Mouse (Mus musculus): ENCODE measurements around the gene Nt5c1a. TPM values are rescaled to one million over a fixed set of nuclear protein-coding genes. Genes with fewer than 3 reads are reported as not detected.

Gene Nt5c1a
- polyA plus RNA-seq, 1 experiment = 0.94 TPM

GRCm38 (mm10) chr4:123235835-123236430 is 34.6 kb downstream of the Nt5c1a start:
- no peak for TF ChIP-seq POLR2A (IDR thresholded peaks at IDR 0.05; ENCODE audit: low read depth, low read length)
- H3K4me1 ChIP-seq (ENCODE audit: control insufficient read depth, insufficient read depth, low read length) = peaks cover 5% of the 10 kb centered on the region; the same call in 1 of the 2 replicates

GRCm38 (mm10) chr4:123236431-123237031 is 35.2 kb downstream of the Nt5c1a start:
- Histone ChIP-seq H3K27me3 (replicated peaks; ENCODE audit: control insufficient read depth, insufficient read depth, low read length) (no peaks in the 10 kb centered on the region), H3K27ac (ENCODE audit: insufficient read depth, low read depth, low read length) (no peak overlapping the region), H3K36me3 (ENCODE audit: control insufficient read depth, insufficient read depth, low read length) (no peaks in the 10 kb centered on the region), H3K4me3 (ENCODE audit: insufficient read depth, low read depth, low read length) (no peak overlapping the region), H3K4me1 (ENCODE audit: control insufficient read depth, insufficient read depth, low read length) (peaks cover 5% of the 10 kb centered on the region; the same call in 1 of the 2 replicates)
- no peak for DNase-seq
- TF ChIP-seq POLR2A (IDR thresholded peaks at IDR 0.05; ENCODE audit: low read depth, low read length) (no peak), CTCF (conservative IDR thresholded peaks at IDR 0.05; ENCODE audit: insufficient read depth, insufficient read length, low read depth, low read length) (no peak)
- 78% methylated on average over 13 of the region's 13 CpGs for WGBS

More at GRCm38 (mm10) chr4:123235835-123236430, 34.6 kb downstream of the Nt5c1a start:
- Histone ChIP-seq H3K27me3 (replicated peaks; ENCODE audit: control insufficient read depth, insufficient read depth, low read length) (no peaks in the 10 kb centered on the region), H3K36me3 (ENCODE audit: control insufficient read depth, insufficient read depth, low read length) (no peaks in the 10 kb centered on the region), H3K27ac (ENCODE audit: insufficient read depth, low read depth, low read length) (no peak overlapping the region), H3K4me3 (ENCODE audit: insufficient read depth, low read depth, low read length) (no peak overlapping the region)
- DNase-seq = no peak
- WGBS = 75% methylated on average over 9 of the region's 9 CpGs

DNA sequence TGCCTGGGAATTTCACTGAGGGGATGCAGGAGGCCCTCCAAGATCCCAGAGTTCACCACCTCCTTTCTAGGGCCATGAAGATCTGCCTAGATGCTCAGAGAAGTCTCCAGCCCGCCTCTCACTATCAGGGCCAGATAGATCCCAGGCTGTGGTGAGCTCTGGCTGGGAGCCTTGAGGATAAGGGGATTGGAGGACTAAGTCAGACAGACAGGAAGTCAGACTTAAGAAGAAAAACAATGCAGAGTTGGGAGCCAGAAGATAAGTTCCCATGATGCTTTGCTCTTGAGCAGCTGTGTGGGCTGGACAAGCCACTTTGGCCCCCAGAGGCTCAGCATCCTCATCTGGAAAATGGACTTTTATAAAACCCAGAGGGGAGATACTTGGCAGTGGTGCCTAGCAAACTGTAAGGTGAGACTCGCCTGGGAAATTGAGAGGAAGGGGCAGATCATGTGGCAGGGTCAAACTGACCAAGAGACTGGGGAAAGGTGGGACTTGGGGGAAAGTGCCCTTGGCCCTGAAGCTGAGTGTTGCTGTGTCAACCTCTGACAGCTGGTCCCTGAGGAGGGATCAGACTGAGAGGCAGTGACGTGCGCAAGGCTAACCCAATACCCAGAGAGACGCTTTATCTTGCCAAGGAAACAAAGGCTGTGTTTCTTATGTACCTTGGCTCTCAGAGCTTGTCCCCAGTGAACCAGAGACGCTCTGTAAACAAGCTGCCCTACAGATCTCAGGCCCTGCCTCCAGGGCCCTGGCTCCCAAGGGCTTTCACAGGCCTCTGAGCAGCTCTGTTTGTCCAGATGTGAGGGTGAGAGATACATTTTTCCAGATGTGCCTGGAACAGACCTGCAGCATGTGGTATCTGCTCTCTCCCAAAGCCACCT is 36.3 kb downstream of the Nt5c1a start:
- WGBS = 83% methylated on average over 6 of the region's 6 CpGs
- Histone ChIP-seq H3K4me3 (ENCODE audit: insufficient read depth, low read depth, low read length) (no peak overlapping the region), H3K27ac (ENCODE audit: insufficient read depth, low read depth, low read length) (peak overlapping the region; percentile 24; the same call in 1 of the 2 replicates)

DNA sequence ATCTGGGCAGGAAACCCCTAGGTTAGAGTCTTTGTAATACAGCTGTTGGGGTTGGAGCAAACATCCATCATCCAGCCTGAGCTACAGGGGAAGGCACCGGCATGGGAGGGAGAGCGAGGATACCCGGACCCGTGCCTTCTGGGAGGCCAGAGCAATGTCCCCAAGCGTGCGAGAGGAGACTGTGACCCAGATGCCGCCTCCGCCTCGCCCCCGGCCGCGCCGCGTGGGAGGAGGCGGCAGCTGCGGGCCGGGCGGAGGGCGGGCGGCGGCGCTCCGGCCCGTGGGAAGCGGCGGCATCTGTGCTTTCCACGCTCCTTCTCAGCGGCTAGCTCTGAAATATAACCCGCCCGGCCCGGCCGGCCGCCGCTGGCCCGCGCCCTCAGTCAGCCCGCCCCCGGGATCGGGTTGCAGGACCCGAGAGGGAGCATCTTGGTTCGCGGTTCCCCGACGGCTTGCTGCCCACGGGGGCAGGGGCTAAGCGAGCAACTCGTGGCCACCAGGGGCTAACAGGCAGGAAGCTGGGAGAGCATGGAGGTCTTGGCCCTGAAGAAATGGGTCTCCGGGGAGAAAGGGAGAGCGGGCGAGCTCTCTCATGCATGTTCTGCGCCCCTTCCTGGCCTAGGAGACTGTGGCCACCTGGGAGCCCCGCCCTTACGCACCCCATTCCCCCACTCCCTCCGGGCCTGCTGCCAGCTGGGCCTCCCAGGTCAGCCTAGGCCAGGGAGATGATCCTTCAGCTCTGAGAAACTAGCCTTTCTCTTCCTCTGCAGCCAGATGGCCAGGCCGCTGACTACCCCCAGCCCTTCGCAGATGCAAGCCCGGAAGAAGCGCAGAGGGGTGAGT is 38.3 kb downstream of the Nt5c1a start:
- H3K4me1 ChIP-seq (ENCODE audit: control insufficient read depth, insufficient read depth, low read length) = no peaks in the 10 kb centered on the region
- no peaks in the 10 kb centered on the region for H3K27me3 ChIP-seq (replicated peaks; ENCODE audit: control insufficient read depth, insufficient read depth, low read length)
- no peak overlapping the region for H3K4me3 ChIP-seq (ENCODE audit: insufficient read depth, low read depth, low read length)
- WGBS = 13% methylated on average over 58 of the region's 58 CpGs
- no peaks in the 10 kb centered on the region for H3K36me3 ChIP-seq (ENCODE audit: control insufficient read depth, insufficient read depth, low read length)
- DNase-seq = peak; percentile 64
- TF ChIP-seq POLR2A (IDR thresholded peaks at IDR 0.05; ENCODE audit: low read depth, low read length) (no peak), CTCF (conservative IDR thresholded peaks at IDR 0.05; ENCODE audit: insufficient read depth, insufficient read length, low read depth, low read length) (no peak)
- H3K27ac ChIP-seq (ENCODE audit: insufficient read depth, low read depth, low read length) = no peak overlapping the region

More for the DNA sequence above, 36.3 kb downstream of the Nt5c1a start:
- no peak for TF ChIP-seq CTCF (conservative IDR thresholded peaks at IDR 0.05; ENCODE audit: insufficient read depth, insufficient read length, low read depth, low read length)
- TF ChIP-seq POLR2A (IDR thresholded peaks at IDR 0.05; ENCODE audit: low read depth, low read length) = no peak
- DNase-seq = peak; percentile 41
- no peaks in the 10 kb centered on the region for H3K36me3 ChIP-seq (ENCODE audit: control insufficient read depth, insufficient read depth, low read length)
- no peaks in the 10 kb centered on the region for H3K27me3 ChIP-seq (replicated peaks; ENCODE audit: control insufficient read depth, insufficient read depth, low read length)
- peaks cover 5% of the 10 kb centered on the region; the same call in 1 of the 2 replicates for H3K4me1 ChIP-seq (ENCODE audit: control insufficient read depth, insufficient read depth, low read length)

GRCm38 (mm10) chr4:123246221-123246620 is 44.9 kb downstream of the Nt5c1a start:
- no peak overlapping the region for H3K4me3 ChIP-seq (ENCODE audit: insufficient read depth, low read depth, low read length)
- no peaks in the 10 kb centered on the region for H3K36me3 ChIP-seq (ENCODE audit: control insufficient read depth, insufficient read depth, low read length)
- TF ChIP-seq CTCF (conservative IDR thresholded peaks at IDR 0.05; ENCODE audit: insufficient read depth, insufficient read length, low read depth, low read length) (no peak), POLR2A (IDR thresholded peaks at IDR 0.05; ENCODE audit: low read depth, low read length) (no peak)
- DNase-seq = no peak
- no peak overlapping the region for H3K27ac ChIP-seq (ENCODE audit: insufficient read depth, low read depth, low read length)
- WGBS = 83% methylated on average over 7 of the region's 7 CpGs
- H3K4me1 ChIP-seq (ENCODE audit: control insufficient read depth, insufficient read depth, low read length) = no peaks in the 10 kb centered on the region
- H3K27me3 ChIP-seq (replicated peaks; ENCODE audit: control insufficient read depth, insufficient read depth, low read length) = no peaks in the 10 kb centered on the region

DNA sequence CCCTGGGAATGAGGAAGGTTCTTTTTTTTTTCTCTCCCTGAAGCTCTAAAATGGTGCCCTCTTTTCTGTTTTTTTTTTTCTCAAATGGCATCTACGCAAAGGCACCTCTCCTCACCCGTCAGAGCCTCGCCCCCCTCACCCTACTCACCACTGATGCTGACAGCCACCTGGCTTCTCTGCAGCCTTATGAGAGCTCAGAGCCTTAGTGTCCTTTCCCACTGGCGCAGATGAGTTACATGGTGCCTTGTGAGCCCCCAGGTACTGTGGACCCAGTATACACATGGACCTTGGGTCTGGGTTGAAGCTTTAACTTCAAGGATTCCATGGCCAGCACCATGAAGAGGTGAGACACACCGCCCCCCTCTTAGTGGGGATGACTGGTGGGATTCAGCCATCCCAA is 45.3 kb downstream of the Nt5c1a start:
- no peak overlapping the region for H3K4me3 ChIP-seq (ENCODE audit: insufficient read depth, low read depth, low read length)
- H3K36me3 ChIP-seq (ENCODE audit: control insufficient read depth, insufficient read depth, low read length) = no peaks in the 10 kb centered on the region
- no peaks in the 10 kb centered on the region for H3K4me1 ChIP-seq (ENCODE audit: control insufficient read depth, insufficient read depth, low read length)
- no peak for DNase-seq
- H3K27me3 ChIP-seq (replicated peaks; ENCODE audit: control insufficient read depth, insufficient read depth, low read length) = no peaks in the 10 kb centered on the region
- no peak overlapping the region for H3K27ac ChIP-seq (ENCODE audit: insufficient read depth, low read depth, low read length)
- WGBS = 94% methylated on average over 5 of the region's 5 CpGs
- TF ChIP-seq CTCF (conservative IDR thresholded peaks at IDR 0.05; ENCODE audit: insufficient read depth, insufficient read length, low read depth, low read length) (no peak), POLR2A (IDR thresholded peaks at IDR 0.05; ENCODE audit: low read depth, low read length) (no peak)
